Mouse (Mus musculus): ENCODE results near the gene Spag6l. TPM values are rescaled to one million over a fixed set of nuclear protein-coding genes. Genes with fewer than 3 reads are reported as not detected.
A peak's percentile ranks its signal among the peaks of the same experiment; 100 is the strongest.
"Not testable (repeated sequence)": the region's sequence is repeated elsewhere in the genome, so short reads cannot be mapped to it uniquely, and the experiment has no call there.

Spag6l gene
- polyA plus RNA-seq, 1 experiment from 2014 or later = 24.0 TPM

GRCm38 (mm10) chr16:16856731-16857476 is 27.6 kb upstream of the Spag6l start:
- WGBS = 78% methylated on average over 13 of the region's 13 CpGs
- H3K9me3 ChIP-seq (replicated peaks; ENCODE audit: control insufficient read depth, low read length, poor library complexity, severe bottlenecking) = no peaks in the 10 kb centered on the region
- no peak overlapping the region for H3K4me3 ChIP-seq (ENCODE audit: low read depth, low read length)
- H3K4me2 ChIP-seq (ENCODE audit: low read length) = no peak overlapping the region
- no peaks in the 10 kb centered on the region for H3K4me1 ChIP-seq (ENCODE audit: control insufficient read depth, insufficient read depth, low read length)
- no peak for ATAC-seq
- H3K9ac ChIP-seq (ENCODE audit: low read depth, low read length) = no peak overlapping the region
- no peaks in the 10 kb centered on the region for H3K36me3 ChIP-seq (ENCODE audit: control insufficient read depth, insufficient read depth, low read length)
- no peaks in the 10 kb centered on the region for H3K27me3 ChIP-seq (ENCODE audit: control insufficient read depth, insufficient read depth, low read depth, low read length)
- H3K27ac ChIP-seq (ENCODE audit: low read length) = no peak overlapping the region

GRCm38 (mm10) chr16:16856054-16856453 is 26.8 kb upstream of the Spag6l start:
- not testable (repeated sequence) for H3K9ac ChIP-seq (ENCODE audit: low read depth, low read length); H3K9me3 ChIP-seq (replicated peaks; ENCODE audit: control insufficient read depth, low read length, poor library complexity, severe bottlenecking); H3K36me3 ChIP-seq (ENCODE audit: control insufficient read depth, insufficient read depth, low read length); H3K27ac ChIP-seq (ENCODE audit: low read length); H3K4me3 ChIP-seq (ENCODE audit: low read depth, low read length); H3K4me1 ChIP-seq (ENCODE audit: control insufficient read depth, insufficient read depth, low read length); ATAC-seq; H3K4me2 ChIP-seq (ENCODE audit: low read length); H3K27me3 ChIP-seq (ENCODE audit: control insufficient read depth, insufficient read depth, low read depth, low read length)
- WGBS = 86% methylated on average over 9 of the region's 9 CpGs

GRCm38 (mm10) chr16:16855541-16855940 is 26.3 kb upstream of the Spag6l start:
- no peak for ATAC-seq
- no peak overlapping the region for H3K9ac ChIP-seq (ENCODE audit: low read depth, low read length)
- WGBS = 100% methylated on average over 1 of the region's 1 CpGs

GRCm38 (mm10) chr16:16854836-16855235 is 25.6 kb upstream of the Spag6l start:
- Histone ChIP-seq H3K4me3 (ENCODE audit: low read depth, low read length) (no peak overlapping the region), H3K36me3 (ENCODE audit: control insufficient read depth, insufficient read depth, low read length) (no peaks in the 10 kb centered on the region), H3K27me3 (ENCODE audit: control insufficient read depth, insufficient read depth, low read depth, low read length) (no peaks in the 10 kb centered on the region), H3K4me1 (ENCODE audit: control insufficient read depth, insufficient read depth, low read length) (no peaks in the 10 kb centered on the region), H3K27ac (ENCODE audit: low read length) (no peak overlapping the region), H3K9ac (ENCODE audit: low read depth, low read length) (no peak overlapping the region), H3K4me2 (ENCODE audit: low read length) (no peak overlapping the region), H3K9me3 (replicated peaks; ENCODE audit: control insufficient read depth, low read length, poor library complexity, severe bottlenecking) (no peaks in the 10 kb centered on the region)
- no peak for ATAC-seq
- 45% methylated on average over 6 of the region's 6 CpGs for WGBS

More at GRCm38 (mm10) chr16:16855541-16855940, 26.3 kb upstream of the Spag6l start:
- Histone ChIP-seq H3K27me3 (ENCODE audit: control insufficient read depth, insufficient read depth, low read depth, low read length) (no peaks in the 10 kb centered on the region), H3K9me3 (replicated peaks; ENCODE audit: control insufficient read depth, low read length, poor library complexity, severe bottlenecking) (no peaks in the 10 kb centered on the region), H3K27ac (ENCODE audit: low read length) (no peak overlapping the region), H3K4me2 (ENCODE audit: low read length) (no peak overlapping the region), H3K4me3 (ENCODE audit: low read depth, low read length) (no peak overlapping the region), H3K36me3 (ENCODE audit: control insufficient read depth, insufficient read depth, low read length) (no peaks in the 10 kb centered on the region), H3K4me1 (ENCODE audit: control insufficient read depth, insufficient read depth, low read length) (no peaks in the 10 kb centered on the region)

- Histone ChIP-seq H3K27me3 (ENCODE audit: control insufficient read depth, insufficient read depth, low read depth, low read length) (no peaks in the 10 kb centered on the region), H3K27ac (ENCODE audit: low read length) (no peak overlapping the region), H3K9ac (ENCODE audit: low read depth, low read length) (no peak overlapping the region), H3K4me3 (ENCODE audit: low read depth, low read length) (no peak overlapping the region), H3K9me3 (replicated peaks; ENCODE audit: control insufficient read depth, low read length, poor library complexity, severe bottlenecking) (no peaks in the 10 kb centered on the region), H3K4me1 (ENCODE audit: control insufficient read depth, insufficient read depth, low read length) (no peaks in the 10 kb centered on the region), H3K36me3 (ENCODE audit: control insufficient read depth, insufficient read depth, low read length) (no peaks in the 10 kb centered on the region), H3K4me2 (ENCODE audit: low read length) (no peak overlapping the region)
- WGBS = 81% methylated on average over 3 of the region's 3 CpGs
- no peak for ATAC-seq
Observed at GRCm38 (mm10) chr16:16852411-16852810, 23.2 kb upstream of the Spag6l start.

GRCm38 (mm10) chr16:16849196-16849595 is 19.9 kb upstream of the Spag6l start:
- no peak overlapping the region for H3K27ac ChIP-seq (ENCODE audit: low read length)
- no peaks in the 10 kb centered on the region for H3K4me1 ChIP-seq (ENCODE audit: control insufficient read depth, insufficient read depth, low read length)
- no peak overlapping the region for H3K4me2 ChIP-seq (ENCODE audit: low read length)
- H3K9ac ChIP-seq (ENCODE audit: low read depth, low read length) = no peak overlapping the region
- no peaks in the 10 kb centered on the region for H3K9me3 ChIP-seq (replicated peaks; ENCODE audit: control insufficient read depth, low read length, poor library complexity, severe bottlenecking)
- H3K27me3 ChIP-seq (ENCODE audit: control insufficient read depth, insufficient read depth, low read depth, low read length) = no peaks in the 10 kb centered on the region
- H3K4me3 ChIP-seq (ENCODE audit: low read depth, low read length) = no peak overlapping the region
- H3K36me3 ChIP-seq (ENCODE audit: control insufficient read depth, insufficient read depth, low read length) = no peaks in the 10 kb centered on the region
- no peak for ATAC-seq

- H3K4me2 ChIP-seq (ENCODE audit: low read length) = peak overlapping the region; percentile 56
- H3K36me3 ChIP-seq (ENCODE audit: control insufficient read depth, insufficient read depth, low read length) = no peaks in the 10 kb centered on the region
- H3K4me1 ChIP-seq (ENCODE audit: control insufficient read depth, insufficient read depth, low read length) = peaks cover 2% of the 10 kb centered on the region; the same call in 1 of the 2 replicates
- peak overlapping the region; percentile 54 for H3K4me3 ChIP-seq (ENCODE audit: low read depth, low read length)
- H3K9me3 ChIP-seq (replicated peaks; ENCODE audit: control insufficient read depth, low read length, poor library complexity, severe bottlenecking) = no peaks in the 10 kb centered on the region
- peak overlapping the region; percentile 69; the same call in 1 of the 2 replicates for H3K9ac ChIP-seq (ENCODE audit: low read depth, low read length)
- ATAC-seq = peak; percentile 26
- no peak overlapping the region for H3K27ac ChIP-seq (ENCODE audit: low read length)
- no peaks in the 10 kb centered on the region for H3K27me3 ChIP-seq (ENCODE audit: control insufficient read depth, insufficient read depth, low read depth, low read length)
- WGBS = 92% methylated on average over 3 of the region's 3 CpGs
Observed at GRCm38 (mm10) chr16:16829671-16830070, 415 bp upstream of the Spag6l start.

- WGBS = 71% methylated on average over 2 of the region's 2 CpGs
- H3K4me1 ChIP-seq (ENCODE audit: control insufficient read depth, insufficient read depth, low read length) = peaks cover 2% of the 10 kb centered on the region; the same call in 1 of the 2 replicates
- no peak overlapping the region for H3K4me3 ChIP-seq (ENCODE audit: low read depth, low read length)
- H3K4me2 ChIP-seq (ENCODE audit: low read length) = no peak overlapping the region
- no peak for ATAC-seq
- no peak overlapping the region for H3K9ac ChIP-seq (ENCODE audit: low read depth, low read length)
- peaks cover 3% of the 10 kb centered on the region; the same call in 1 of the 2 replicates for H3K9me3 ChIP-seq (replicated peaks; ENCODE audit: control insufficient read depth, low read length, poor library complexity, severe bottlenecking)
- peaks cover 7% of the 10 kb centered on the region for H3K36me3 ChIP-seq (ENCODE audit: control insufficient read depth, insufficient read depth, low read length)
- H3K27me3 ChIP-seq (ENCODE audit: control insufficient read depth, insufficient read depth, low read depth, low read length) = no peaks in the 10 kb centered on the region
- no peak overlapping the region for H3K27ac ChIP-seq (ENCODE audit: low read length)
Observed at GRCm38 (mm10) chr16:16826223-16826622, 3.0 kb downstream of the Spag6l start.

- H3K27me3 ChIP-seq (ENCODE audit: control insufficient read depth, insufficient read depth, low read depth, low read length) = no peaks in the 10 kb centered on the region
- H3K36me3 ChIP-seq (ENCODE audit: control insufficient read depth, insufficient read depth, low read length) = peaks cover 7% of the 10 kb centered on the region
- H3K9ac ChIP-seq (ENCODE audit: low read depth, low read length) = no peak overlapping the region
- H3K4me1 ChIP-seq (ENCODE audit: control insufficient read depth, insufficient read depth, low read length) = peaks cover 2% of the 10 kb centered on the region; the same call in 1 of the 2 replicates
- no peak for ATAC-seq
- H3K9me3 ChIP-seq (replicated peaks; ENCODE audit: control insufficient read depth, low read length, poor library complexity, severe bottlenecking) = peaks cover 3% of the 10 kb centered on the region; the same call in 1 of the 2 replicates
- no peak overlapping the region for H3K4me3 ChIP-seq (ENCODE audit: low read depth, low read length)
- 32% methylated on average over 5 of the region's 5 CpGs for WGBS
- no peak overlapping the region for H3K27ac ChIP-seq (ENCODE audit: low read length)
- H3K4me2 ChIP-seq (ENCODE audit: low read length) = no peak overlapping the region
Observed at GRCm38 (mm10) chr16:16825476-16825875, 3.8 kb downstream of the Spag6l start.

Measured in midbrain, embryonic 16.5 days (tissue).